Mouse (Mus musculus) megakaryocyte, embryonic 14.5 days (primary cell): ENCODE measurements around the gene Tgfbr2.

Source experiments
- FLI1 ChIP-seq: IDR thresholded peaks from 2 replicates; pipeline ENCODE4 v1.6.1; 2012; ENCODE audit warnings: low read length, inconsistent platforms, mixed read lengths
- GATA1 ChIP-seq: IDR thresholded peaks from 3 replicates; pipeline ENCODE4 v1.6.1; 2012; ENCODE audit warnings: mixed read lengths, low read length, inconsistent platforms, borderline replicate concordance

GRCm38 (mm10) chr9:116197491-116198170 is 22.5 kb upstream of the Tgfbr2 start:
- TF ChIP-seq FLI1: no peak
- TF ChIP-seq GATA1: no peak
